Mouse (Mus musculus): ENCODE results near the gene Trim63. TPM values are rescaled to one million over a fixed set of nuclear protein-coding genes. Genes with fewer than 3 reads are reported as not detected.
"Not testable (repeated sequence)": the region's sequence is repeated elsewhere in the genome, so short reads cannot be mapped to it uniquely, and the experiment has no call there.

Trim63 gene
- total RNA-seq (2022), result under 1 TPM; 0.28 to 0.70 (median 0.53) TPM

- no peak for DNase-seq (ENCODE audit: low spot score in 2 of 2)
Measured at GRCm38 (mm10) chr4:134314876-134315275, at the start of gene Trim63. Gene Trim63 (plus strand): TSS chr4:134315120.

DNA sequence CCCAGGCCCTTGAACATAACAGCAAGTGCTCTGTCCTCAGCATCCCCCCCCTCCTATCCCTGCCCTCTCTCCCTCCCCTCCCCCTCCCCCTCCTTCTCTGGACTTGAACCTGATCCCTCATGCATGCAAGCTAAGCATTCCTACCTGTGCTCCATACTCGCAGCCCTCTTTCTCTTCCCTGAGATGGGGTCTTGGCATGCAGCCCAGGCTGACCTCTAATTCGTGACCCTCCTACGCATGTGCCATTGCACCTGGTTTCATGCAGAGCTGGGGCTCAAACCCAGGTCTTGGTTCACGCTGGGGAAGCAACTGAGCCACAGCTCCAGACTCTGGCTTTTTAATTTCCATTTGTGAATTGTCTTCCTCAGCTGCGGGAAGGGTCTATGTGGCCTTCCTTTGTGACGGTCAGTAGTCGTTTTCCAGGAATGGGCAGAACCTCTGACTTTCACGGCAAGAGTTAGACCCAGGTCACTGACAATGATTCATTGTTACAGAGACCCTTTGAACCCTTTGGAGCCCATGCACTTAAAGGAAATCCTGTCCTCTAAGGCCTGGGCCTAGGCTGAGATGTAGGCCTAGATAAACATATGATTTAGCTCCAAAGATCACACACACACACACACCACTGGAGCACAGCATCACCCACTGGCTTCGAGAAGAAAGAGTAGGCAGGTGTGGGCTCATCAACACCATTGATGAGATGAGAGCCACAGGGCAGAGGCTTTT is 48.9 kb upstream of the Trim63 start:
- no peak for DNase-seq (ENCODE audit: low spot score in 2 of 2)

GRCm38 (mm10) chr4:134268102-134268655 is 46.7 kb upstream of the Trim63 start:
- DNase-seq (ENCODE audit: low spot score in 2 of 2), result no peak

DNA sequence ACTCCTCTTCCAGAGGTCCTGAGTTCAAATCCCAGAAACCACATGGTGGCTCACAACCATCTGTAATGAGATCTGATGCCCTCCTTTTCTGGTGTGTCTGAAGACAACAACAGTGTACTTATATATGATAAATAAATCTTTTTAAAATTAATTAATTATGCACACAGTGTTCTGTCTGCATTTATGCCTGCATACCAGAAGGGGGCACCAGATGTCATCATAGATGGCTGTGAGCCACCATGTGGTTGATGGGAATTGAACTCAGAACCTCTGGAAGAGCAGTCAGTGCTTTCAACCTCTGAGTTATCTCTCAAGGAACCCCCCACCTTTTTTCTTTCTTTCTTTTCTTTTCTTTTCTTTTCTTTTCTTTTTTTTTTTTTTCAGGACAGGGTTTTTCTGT is 45.3 kb upstream of the Trim63 start:
- not testable (repeated sequence) for DNase-seq (ENCODE audit: low spot score in 2 of 2)

DNA sequence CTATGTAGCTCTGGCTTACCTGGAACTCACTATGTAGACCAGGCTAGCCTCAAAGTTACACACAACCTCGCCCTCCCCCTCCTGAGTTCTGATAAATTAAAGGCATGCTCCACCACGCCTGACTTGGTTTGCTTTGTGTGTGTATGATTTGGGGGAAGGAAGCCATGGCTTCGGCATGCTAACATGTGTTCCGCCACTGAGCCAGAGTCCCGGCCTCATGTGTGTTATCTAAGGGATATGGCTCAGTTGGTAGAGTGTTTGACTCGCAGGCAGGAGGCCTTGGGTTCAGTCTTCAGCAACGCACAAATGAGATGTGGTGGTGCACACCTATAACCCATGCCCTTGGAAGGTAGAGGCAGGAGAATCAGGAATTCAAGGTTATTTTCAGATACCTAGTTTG is 42.9 kb upstream of the Trim63 start:
- DNase-seq (ENCODE audit: low spot score in 2 of 2), result no peak

GRCm38 (mm10) chr4:134272731-134273416 is 42.0 kb upstream of the Trim63 start:
- DNase-seq (ENCODE audit: low spot score in 2 of 2), result no peak

DNA sequence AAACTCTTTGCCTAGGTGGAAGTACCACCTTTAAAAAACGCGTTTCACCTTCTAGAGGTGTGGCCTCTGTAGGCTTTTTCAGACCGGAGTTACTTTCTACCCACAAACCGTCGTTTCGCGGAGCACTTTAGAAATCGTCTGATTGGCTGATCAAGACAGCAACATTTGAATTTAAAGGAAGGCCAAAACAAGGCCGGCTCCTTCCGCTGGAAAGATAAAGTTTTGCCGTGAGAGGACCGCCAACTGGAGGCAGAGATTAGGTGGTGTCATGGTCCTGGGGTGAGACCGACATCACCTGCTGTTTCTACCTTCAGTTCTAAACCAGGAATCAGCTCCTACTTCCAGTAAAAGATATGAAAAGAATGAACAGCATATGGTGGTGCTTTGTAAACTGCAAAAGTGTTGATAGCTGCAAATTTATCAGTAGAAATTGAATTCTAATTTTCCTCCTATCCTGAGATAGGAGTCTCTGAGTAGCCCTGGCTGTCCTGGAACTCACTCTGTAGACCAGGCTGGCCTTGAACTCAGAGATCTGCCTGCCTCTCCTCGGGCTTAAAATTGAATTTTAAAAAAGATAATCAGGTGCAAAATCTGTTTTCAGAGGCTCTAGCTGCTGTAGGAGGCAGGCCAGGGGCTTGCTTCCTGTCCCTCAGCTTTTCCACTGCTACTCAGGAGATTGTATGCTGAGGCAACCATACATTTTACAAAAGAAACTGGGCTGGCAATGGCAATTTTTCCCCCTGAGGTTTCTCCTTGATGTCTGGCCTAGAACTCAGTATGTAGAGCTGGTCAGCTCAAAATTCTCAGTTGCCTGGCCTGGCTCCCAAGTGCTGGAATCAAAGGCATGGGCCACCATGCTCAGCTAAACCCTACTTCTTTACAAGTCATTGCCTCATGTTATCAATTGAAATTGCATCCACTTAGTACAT is 41.2 kb upstream of the Trim63 start:
- DNase-seq (ENCODE audit: low spot score in 2 of 2), result no peak

DNA sequence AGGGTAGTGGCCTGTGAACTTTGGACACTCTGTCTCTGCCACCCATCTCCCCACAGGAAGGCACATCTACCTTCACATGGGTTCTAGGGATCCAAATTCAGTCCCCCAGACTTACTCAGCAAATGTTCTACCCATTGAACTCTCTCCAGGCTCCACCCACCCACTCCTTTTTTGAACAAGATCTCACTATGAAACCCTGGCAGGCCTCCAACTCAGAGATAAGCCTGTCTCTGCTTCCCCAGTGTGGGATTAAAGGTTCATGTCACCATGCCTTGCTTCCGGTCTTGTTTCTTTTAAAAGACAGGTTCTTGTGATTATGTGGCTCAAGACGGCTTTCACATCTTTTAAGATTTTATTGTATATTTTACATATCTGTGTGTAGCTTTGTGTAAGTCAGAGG is 30.0 kb upstream of the Trim63 start:
- DNase-seq (ENCODE audit: low spot score in 2 of 2), result no peak

DNA sequence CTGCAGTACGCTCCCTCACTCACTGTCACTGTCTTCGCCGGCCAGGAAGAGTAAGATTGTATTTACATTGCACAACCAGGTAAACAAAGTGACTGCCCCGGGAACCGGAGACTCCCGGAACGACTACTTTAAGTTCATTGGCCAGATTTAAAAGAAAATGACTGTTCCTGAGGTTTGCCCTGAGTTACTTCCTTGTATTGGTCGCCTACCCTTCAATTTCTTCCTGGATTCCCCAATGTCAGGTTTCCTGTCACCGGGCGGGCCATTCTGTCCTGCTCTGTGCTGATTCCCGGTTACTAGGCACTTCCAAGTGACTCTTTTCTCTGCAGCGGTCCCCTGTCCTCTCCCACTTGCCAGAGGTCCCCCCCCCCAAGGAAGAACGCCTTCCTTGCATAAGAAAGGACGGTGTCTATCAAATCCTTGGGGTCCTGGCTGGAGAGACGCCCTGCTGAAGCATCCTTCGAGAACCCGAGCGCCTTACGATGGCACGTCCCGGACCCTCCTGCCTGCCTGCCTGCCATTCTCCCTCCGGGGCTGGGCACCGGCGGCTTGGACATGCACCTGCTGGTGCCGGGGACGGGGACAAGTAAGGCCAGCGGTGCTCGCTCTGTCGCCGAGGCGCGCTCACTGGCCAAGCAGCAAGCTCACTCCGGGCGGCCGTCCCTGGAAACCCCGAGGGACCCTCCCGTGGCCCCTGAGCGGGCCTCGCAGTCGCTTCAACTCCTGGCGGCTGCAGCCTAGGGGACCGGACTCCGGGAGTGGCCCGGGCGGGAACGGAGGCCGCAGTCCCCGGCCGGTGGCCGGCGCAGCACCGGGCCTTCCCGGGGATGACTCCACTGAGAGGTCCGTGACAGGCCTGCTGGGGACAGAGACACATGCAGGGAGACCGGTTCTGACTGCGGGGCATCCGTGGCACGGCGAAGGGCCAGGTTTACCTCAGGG is 28.4 kb upstream of the Trim63 start:
- no peak for DNase-seq (ENCODE audit: low spot score in 2 of 2)

GRCm38 (mm10) chr4:134287168-134287564 is 27.8 kb upstream of the Trim63 start:
- peak; percentile 92 to 94 for DNase-seq (ENCODE audit: low spot score in 2 of 2)

DNA sequence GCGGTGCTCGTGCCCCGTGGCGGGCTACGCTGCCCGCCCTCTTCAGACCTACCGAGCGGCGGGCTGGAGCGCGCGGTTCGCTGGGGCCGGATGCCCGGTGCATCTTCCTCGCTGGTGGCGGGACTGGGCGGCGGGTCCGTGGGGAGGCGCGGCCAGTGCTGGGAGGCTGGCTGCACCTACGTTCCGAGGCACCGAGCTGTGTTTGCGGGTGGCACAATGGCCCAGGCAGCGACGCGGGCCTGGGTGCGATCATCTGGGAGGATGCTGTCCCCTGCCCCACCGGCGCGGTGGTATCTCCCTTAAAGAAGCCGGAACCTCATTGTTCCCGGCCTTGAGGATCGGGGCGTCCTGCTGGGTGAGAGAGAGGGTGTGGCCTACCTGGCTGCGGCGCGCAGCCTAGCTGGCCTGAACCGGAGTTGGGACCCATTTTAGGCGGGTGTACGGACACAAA is 27.3 kb upstream of the Trim63 start, which contains the start of gene Pdik1l:
Gene Pdik1l, minus strand, starts transcription at position 321 of the 451 bp plus-strand sequence.
- peak; percentile 58 to 63 for DNase-seq (ENCODE audit: low spot score in 2 of 2)

GRCm38 (mm10) chr4:134288397-134289256 is 26.3 kb upstream of the Trim63 start:
- no peak for DNase-seq (ENCODE audit: low spot score in 2 of 2)

DNA sequence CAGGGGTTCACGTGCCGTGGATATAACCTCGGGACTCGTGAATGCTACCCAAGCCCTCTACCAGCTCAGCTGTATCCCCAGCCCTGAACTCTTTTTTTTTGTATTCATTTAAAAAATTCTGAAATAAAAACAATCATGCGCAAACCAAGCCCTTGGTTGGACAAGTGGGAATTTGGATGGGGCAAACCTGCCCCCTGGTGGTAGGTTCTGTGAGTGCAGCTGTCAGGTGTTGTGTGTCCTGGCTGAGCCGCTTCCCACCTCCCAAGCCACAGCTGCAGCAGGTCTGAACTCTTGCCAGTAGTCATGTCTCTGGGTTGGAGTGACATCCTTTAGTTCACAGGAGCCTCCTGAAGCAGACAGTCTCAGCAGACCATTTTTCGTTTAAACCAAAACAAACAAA is 22.9 kb upstream of the Trim63 start:
- peak in 1 of 2 experiments; percentile 54 for DNase-seq (ENCODE audit: low spot score in 2 of 2)

DNA sequence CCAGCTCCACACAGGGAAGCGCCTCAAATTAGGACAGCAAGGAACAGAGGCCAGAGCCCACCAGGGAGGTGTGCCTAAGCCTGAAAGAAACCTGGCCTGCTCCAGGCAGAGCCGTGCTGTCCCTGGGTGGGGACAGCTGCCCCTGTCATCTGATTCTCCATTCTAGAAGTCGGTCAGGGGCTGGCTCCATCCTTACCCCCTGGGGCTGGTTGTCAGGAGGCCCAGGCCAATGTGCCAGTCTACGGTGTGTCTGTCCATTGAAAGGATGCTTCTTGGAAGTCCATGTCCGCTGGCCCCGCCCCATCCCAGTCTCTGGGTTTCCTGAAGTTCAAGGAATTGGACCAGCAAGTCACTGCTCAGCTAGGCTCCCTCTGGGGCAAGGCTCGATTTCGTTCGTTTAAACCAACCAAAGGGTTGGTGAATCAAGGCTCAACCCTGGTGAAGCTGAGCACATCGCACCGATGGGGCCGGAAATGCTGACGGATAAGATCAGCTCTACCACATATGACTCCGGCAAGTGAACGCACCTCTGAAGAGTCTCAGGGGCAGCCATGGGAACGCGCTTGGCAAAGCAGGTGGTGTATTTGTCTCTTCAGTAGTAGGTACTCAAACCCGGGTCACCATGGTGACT is 21.7 kb upstream of the Trim63 start:
- DNase-seq (ENCODE audit: low spot score in 2 of 2), result no peak

DNA sequence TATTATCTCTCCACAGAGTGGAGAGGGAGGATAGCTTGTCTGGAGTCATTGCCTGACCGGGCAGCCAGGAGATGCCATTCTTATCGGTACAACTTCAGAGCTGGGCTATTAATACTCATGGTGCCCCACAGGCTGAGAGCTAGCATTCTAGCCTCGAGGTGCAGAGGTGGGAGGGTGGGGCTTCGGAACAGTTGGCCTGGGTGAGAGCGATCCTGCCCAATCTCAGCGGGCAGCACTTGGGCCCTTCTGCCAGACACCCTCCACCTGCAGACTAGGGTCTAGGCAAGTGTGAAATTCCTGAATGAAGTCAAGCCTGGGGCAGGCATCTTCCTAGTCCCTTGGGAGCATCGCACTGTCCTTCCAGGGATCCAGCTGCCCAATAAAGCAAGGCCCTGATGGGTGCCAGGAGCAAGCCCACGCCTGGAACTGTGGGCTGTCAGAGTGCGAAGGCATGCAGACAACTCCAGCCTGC is 21.2 kb upstream of the Trim63 start:
- DNase-seq (ENCODE audit: low spot score in 2 of 2), result no peak

GRCm38 (mm10) chr4:134296096-134296495 is 18.8 kb upstream of the Trim63 start:
- not testable (repeated sequence) for DNase-seq (ENCODE audit: low spot score in 2 of 2)

GRCm38 (mm10) chr4:134296523-134296922 is 18.4 kb upstream of the Trim63 start:
- no peak for DNase-seq (ENCODE audit: low spot score in 2 of 2)

DNA sequence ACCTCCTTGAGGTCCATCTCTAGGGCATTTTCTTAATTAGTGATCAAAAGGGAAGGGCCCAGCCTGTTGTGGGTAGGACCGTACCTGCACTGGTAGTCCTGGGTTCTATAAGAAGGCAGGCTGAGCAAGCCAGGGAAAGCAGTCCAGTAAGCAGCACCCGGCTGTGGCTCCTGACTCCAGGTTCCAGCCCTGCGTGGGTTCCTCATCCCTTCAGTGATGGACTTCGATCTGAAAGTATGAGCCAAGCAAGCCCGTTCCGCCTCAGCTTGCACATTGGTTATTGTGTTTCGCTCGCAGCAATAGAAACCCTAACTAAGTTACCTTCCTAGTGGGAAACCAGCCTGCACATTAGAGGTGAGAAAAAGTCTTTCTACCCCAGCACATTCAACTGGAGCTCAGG is 17.6 kb upstream of the Trim63 start:
- DNase-seq (ENCODE audit: low spot score in 2 of 2), result no peak
